Mouse (Mus musculus) cerebellum, adult 9-10 months (tissue): ENCODE data around the gene Dtd1.

Source experiments
- DNase-seq: peaks from one replicate; pipeline ENCODE4 v3.0.0; 2022

The Dtd1 gene

DNA sequence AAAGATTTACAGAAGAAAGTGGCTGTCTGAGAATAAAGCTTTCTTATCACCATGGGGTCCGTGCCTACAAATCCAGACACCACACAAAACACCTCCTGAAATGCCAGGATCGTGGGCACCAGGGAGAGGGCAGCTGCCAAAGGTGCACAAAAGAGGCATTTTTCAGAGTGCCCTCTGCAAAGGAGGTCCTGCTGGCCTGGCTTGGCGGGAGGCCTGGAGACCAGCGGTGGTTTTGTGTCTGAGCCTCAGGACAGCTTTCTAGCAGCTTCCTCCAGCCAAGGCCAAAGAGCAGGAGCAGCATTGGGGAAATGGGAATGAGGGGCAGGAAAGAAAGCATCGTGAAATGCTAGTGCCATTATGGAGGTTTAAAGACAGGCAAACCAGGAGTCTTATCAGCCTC is 118.6 kb downstream of the Dtd1 start:
- DNase-seq: peak; percentile 15

DNA sequence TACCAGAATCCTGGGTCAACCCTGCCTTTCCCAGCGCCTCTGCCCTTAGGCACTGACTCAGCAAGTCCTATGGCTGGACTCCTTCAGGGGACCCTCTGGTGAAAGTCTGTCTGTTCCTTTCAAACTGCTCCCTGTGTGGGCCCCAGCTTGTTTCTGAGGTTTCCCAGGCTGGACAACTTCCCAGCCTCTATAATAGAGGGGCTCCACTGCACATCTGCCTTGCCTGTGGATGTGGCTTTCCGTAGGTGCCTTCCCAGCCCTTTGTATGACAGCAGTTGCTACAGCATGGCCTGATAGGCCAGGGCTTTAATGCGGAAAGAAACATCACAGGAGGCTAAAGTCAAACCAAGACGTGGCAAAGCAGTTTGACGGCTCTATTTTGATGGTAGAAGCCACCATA is 119.6 kb downstream of the Dtd1 start:
- DNase-seq: no peak

GRCm38 (mm10) chr2:144719718-144720117 is 120.0 kb downstream of the Dtd1 start:
- DNase-seq: no peak

DNA sequence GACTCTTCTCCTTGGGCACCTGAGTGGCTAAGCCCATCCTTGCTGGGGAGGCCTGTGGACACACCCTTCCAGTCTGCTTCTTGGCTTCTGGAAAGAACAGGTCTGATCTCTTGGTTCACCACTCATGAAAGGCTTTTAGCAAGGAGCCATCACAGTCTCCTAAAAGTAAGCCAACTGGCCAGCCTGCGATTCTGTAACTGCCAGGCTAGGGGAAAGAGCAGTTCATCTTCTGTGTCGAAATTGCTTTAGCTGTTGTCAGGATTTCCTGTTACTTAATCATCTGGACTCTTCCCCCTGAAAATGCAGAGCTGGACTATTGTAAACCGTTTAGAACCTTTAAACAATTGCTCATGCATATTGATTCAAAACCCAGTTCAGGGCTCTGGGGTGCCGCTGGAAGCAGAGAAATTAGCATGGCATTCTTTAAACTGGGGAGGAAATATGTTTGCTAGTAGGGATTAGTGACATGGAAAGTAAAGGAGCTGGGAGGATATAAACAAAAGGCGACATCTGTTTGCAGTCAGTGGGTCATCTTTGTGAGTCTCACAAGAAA is 120.8 kb downstream of the Dtd1 start:
- no peak for DNase-seq

DNA sequence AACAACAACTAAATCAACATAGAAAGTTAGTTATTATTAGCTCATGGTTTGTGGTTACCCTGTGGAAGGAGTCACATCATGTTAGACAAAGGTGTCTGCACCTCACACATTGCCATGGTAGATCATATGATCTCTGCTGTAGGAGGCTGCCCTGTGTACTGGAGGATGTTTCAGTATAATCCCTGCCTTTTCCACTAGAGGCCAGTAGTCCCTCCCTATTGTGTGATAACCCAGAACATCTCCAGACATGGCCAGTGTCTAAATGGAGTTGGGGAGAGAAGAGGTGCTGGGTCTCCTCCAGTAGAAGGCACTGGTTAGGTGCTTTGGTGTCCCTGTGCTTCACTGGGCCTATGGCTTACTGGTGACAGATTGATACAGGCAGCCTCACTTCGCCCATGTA is 125.0 kb downstream of the Dtd1 start:
- DNase-seq: no peak

DNA sequence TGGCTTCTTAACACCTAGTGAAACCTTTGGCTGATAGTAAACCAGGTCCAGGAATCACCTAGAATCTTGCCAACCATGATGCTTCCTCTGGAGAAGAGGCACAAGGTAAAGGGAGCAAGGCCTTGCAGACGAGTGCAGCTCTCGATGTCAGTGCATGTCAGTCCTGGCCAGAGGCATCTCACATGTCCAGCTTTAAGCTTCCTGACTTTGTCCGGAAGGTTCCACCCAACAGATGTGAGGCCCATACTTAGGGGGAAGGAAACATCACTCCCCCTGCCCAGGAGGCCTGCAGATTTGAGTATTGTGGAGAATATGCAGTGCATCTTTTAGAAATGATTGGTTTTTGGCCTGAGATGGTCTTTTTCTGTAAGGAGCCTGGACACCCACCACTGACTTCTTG is 127.4 kb downstream of the Dtd1 start:
- DNase-seq: no peak

GRCm38 (mm10) chr2:144729776-144730175 is 130.1 kb downstream of the Dtd1 start:
- DNase-seq: no peak

DNA sequence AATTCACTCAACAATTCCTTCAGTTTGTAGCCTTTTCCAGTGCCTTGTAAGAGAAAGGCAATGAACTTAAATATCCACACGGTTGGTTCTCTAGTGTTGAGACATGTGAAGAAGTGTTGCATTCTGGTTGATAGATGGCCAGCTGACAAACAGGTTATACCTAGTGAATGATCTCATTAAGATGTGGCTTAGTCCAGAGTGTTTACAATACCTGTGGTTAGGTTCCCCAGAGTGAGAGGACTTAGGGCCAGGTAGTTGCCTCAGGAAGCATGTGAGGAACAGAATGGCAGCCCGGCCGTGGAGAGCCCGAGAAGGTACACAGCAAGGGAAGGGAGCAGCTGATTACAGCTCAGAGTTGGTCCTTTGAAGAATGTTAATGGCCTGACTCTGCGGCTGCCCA is 138.5 kb downstream of the Dtd1 start:
- DNase-seq: no peak

DNA sequence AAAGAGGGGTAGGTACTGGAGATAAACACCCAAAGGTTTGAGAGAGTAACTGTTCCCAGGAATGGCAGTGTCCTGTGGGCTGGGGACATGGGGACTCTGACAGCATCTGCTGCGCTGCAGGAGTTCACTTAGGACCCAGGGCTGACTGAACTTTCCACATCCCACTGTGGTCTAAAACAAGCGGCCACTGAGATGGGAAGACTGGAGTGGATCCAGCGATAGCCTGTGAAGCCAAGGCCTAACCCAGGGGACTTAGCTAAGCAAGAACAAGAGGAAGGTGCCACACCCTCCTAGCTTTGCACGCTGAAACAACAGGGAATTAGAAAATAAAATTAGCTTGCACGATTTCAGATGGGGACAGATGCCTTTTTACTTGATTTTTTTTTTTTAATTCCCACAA is 138.9 kb downstream of the Dtd1 start:
- no peak for DNase-seq

DNA sequence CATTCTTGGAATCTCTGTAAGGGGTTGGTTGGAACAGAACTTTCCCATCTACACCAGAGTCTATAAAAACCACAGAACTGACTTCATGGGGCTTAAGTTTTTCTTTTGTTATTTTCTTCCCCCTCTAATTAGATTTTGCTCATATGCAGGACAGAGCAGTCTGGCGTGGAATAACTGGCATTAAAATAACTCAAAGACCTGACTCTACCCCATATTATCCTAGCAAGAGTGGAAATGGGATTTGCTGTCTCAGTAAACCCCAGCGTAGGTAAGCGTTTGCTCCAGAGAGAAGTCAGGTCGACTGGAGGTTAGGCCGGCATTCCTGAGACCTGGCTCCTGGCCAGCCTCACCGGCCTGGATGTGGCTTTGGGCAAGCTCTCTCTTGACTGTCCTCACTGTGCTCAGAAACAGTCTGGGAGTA is 140.9 kb downstream of the Dtd1 start:
- DNase-seq: peak; percentile 45

DNA sequence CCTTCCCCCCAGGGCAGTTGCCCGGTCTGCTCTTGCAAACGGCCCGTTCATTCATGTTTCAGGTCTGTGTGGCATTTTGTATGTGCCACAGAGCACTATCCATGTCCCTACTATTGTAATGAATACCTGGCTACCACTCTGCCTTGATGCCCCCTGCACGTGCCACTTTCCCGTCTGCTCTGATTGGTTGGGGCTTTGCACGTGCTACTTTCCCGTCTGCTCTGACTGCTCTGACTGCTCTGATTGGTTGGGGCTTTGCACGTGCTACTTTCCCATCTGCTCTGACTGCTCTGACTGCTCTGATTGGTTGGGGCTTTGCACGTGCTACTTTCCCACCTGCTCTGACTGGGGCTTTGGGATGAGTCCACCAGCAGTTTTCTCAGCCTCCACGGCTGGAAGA is 142.3 kb downstream of the Dtd1 start:
- DNase-seq: no peak

GRCm38 (mm10) chr2:144743316-144743715 is 143.6 kb downstream of the Dtd1 start:
- no peak for DNase-seq

DNA sequence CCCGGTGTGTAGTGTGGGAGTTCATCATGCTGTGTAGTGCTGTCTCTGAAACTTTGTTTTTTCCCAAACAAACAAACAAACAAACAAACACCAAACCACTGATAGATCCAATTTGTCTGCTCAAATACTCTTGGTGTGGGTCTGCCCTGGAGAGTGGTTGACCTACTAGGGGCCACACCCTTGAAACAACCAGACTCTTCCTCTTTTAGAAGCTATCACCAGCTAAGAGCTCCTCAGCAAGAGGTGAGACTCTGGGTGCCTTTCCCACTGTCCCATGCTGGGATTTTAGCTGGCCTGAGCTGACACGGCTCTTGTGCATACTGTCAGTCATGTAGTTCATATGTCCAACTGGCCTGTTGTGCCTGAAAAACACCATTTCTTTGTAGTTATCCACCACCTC is 145.6 kb downstream of the Dtd1 start:
- DNase-seq: no peak

GRCm38 (mm10) chr2:144746046-144746783 is 146.5 kb downstream of the Dtd1 start:
- no peak for DNase-seq

GRCm38 (mm10) chr2:144753604-144754003 is 153.9 kb downstream of the Dtd1 start:
- DNase-seq: no peak

DNA sequence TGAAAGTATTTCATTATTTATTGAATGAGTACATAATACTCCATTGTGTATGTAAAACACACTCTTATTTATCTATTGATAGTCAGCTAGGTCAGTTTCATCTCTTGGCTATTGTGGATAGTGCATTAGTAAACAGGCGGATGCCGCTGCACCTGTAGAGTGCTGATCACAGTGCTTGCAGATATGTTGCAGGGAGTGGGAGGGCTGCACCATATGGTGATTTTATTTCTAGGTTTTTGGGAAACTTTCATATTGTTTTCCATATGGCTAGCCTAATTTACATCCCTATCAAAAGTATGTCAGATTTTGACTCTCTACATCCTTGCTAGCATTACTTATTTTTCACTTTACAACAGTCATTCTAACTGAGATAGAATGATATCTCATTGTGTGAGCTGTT is 155.3 kb downstream of the Dtd1 start:
- DNase-seq: no peak

DNA sequence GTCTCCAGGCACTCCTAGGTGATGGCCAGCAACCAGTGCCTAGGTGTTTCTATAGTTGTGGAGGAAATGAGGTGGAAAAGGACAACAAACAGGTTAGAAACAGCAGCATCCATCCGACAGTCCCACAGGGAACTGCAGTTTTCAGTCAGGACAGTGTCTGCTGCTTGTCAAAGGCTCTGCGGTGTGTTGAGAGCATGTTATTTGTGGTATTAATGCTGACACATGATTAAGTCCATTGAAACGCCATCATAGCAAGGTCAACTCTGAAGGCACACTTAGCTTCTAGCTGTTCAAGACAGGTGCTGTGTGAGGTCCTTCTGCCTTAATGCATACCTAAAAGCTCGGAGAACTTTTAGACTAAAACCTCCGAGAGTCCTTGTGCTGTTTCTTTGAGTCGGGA is 161.0 kb downstream of the Dtd1 start:
- no peak for DNase-seq

- no peak for DNase-seq
Measured at GRCm38 (mm10) chr2:144763706-144764105, 164.0 kb downstream of the Dtd1 start.

DNA sequence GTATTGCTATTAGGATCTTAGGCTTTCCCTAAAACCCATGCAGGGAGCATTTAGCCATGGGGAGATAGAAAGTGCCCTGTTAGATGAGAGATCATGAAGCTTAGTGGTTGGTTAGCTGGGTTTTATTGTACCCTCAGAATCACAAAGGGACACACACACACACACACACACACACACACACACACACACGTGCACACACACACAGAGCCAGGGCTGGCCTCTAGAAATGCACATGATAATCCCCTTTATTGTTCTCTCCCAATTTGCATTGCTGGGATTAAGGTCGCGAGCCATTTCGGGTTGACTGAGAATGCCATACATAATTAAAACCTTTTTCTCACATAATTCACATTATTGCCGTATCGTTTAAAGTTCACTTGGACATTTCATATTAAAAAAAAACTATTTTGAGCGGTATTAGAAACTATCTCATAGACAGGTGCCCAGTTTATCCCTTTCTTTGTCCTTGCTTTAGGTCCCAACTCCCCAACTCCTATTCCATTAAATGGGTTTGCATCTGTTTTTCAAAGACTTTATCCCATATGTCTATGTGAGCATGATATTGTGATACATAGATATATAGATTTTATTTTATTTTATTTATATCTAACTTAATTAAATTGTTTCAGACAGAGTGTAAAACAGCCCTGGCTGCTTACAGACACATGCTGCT is 164.6 kb downstream of the Dtd1 start:
- DNase-seq: no peak

- no peak for DNase-seq
Measured at GRCm38 (mm10) chr2:144765219-144765618, 165.5 kb downstream of the Dtd1 start.

GRCm38 (mm10) chr2:144768375-144769117 is 168.8 kb downstream of the Dtd1 start:
- no peak for DNase-seq

DNA sequence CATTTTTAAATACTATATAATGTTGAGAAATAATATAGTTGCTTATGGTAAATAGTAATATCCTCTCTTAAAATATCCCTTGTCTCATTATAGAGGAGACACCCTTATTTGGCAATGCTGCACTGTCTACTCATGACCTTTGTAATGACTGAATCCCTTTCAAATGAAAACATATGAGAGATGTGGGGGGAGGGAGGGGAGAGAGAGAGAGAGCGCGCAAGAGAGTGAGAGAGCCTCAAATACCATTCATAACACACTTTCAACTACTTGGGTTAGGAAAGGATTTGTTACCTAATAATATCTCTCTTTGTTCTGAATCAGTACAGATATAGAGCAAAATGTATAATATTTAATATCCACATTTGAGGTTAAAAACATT is 169.4 kb downstream of the Dtd1 start:
- no peak for DNase-seq

DNA sequence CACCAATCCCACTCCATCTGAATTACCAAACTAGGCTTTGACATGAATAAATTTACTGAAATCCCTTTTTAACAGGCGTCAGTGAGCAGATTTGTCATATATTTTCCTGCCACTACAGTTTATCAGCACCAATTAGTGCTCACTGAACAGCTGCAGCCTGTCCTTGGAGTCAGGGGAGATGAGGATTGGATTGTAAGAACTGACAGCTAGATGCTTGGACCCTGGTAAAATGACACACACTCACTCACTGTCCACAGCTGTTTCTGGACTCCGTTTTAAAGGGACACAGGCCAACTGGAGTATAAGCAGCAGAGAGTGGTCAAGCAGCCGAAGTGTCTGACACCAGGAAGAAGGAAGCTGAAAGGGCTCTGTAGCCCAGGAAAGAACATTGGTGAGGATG is 169.9 kb downstream of the Dtd1 start:
- DNase-seq: no peak

- no peak for DNase-seq
Measured at GRCm38 (mm10) chr2:144770452-144770941, 170.8 kb downstream of the Dtd1 start.
